Mouse (Mus musculus): ENCODE measurements at regions not wholly inside any gene's neighbourhood (a gene's known extent, or its start where the extent isn't known, plus 50 kb on each side); places are given as distances from the start of the nearest gene placed in this dataset.

DNA sequence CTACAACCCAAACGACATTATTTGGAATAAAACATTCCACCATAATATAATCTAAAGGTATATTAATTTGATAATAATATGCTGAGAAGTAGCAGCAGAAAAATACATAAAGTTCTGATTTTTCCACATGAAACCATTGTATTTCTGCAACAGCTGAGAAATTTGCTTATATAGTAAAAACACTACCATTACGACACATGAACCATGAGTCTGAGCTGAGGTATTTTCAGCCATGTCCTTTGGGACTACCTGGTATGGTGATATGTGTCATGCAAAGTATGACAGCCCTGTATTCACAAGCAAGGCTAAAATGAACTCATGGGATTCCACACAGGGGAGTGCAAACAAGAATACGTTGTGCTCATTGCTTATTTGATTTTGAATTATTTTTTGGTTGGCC, 311.7 kb downstream of the Otol1 start:
- TF ChIP-seq POLR2A (IDR thresholded peaks at IDR 0.05; ENCODE audit: borderline replicate concordance, control insufficient read depth, low read depth, low read length) (no peak), CTCF (IDR thresholded peaks at IDR 0.05; ENCODE audit: control insufficient read depth, insufficient read depth, low read length) (no peak)
